Mouse (Mus musculus): ENCODE data around the gene Naa50.

GRCm38 (mm10) chr16:44122122-44122521 lies 17.5 kb upstream of the Naa50 start:
- TF ChIP-seq CTCF (IDR thresholded peaks at IDR 0.05; ENCODE audit: low read depth): no peak
- no peak for TF ChIP-seq EP300 (IDR thresholded peaks at IDR 0.05; ENCODE audit: low read depth)

Measured in liver, embryonic 14.5 days (tissue).